Mouse (Mus musculus) stomach, postnatal 0 days (tissue): ENCODE measurements around the gene Cebpe.

Experiments
- CTCF ChIP-seq: IDR thresholded peaks from 2 replicates; pipeline ENCODE4 v1.5.1; 2016; ENCODE audit warnings: antibody characterized with exemption, low read depth, mild to moderate bottlenecking, moderate library complexity
- EP300 ChIP-seq: optimal IDR thresholded peaks from 2 replicates; pipeline ENCODE3; 2016; ENCODE audit warnings: antibody characterized with exemption

DNA sequence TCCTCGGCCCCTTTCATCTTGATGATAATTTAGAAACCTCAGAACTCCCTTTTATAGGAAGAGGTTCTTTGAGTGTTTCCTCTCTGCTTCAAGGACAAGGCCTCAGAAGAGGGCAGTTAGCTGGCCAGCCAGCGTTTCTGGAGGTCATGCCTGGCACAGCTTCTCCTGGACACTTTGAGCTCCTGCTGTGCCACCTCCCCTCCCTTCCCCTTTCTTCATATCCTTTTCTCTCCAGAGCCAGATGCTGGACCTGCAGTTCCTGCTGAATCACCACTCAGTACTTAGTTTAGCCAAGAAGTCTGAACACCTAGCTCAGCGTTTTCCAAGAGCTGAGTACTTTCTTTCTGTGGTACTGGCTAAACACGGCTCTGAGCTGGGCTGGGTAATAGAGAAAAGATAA is 37.3 kb upstream of the Cebpe start:
- TF ChIP-seq EP300 (no peak), CTCF (no peak)
